Mouse (Mus musculus) liver, embryonic 12.5 days (tissue): ENCODE data around the gene Tulp3. TPM values are rescaled to one million over a fixed set of nuclear protein-coding genes. Genes with fewer than 3 reads are reported as not detected.

ENCODE experiments used
- polyA plus RNA-seq: library from polyadenylated mRNA; unstranded; fragments of >200 nt; fragmentation: Nextera tagmentation; extraction: Ambion mirVana; gene quantifications from 2 replicates; pipeline ENCODE4 v1.2.1, GENCODE M21; 2016

The Tulp3 gene
- polyA plus RNA-seq, 1 experiment from 2014 or later: 4.8 TPM

Other genes starting within 250 kb of the Tulp3 start
- gene Tspan9, start 212.3 kb downstream of the Tulp3 start, polyA plus RNA-seq: 23.3 and 26.4 TPM in 2 replicates
- 1.1 and 1.7 TPM in 2 replicates for gene Tead4, start 55.0 kb downstream of the Tulp3 start, polyA plus RNA-seq
- gene Rhno1, start 7.1 kb upstream of the Tulp3 start, polyA plus RNA-seq: 78.6 and 81.0 TPM in 2 replicates
- gene Foxm1, start 7.1 kb upstream of the Tulp3 start, polyA plus RNA-seq: 24.5 and 26.6 TPM in 2 replicates
- gene Tex52, start 19.6 kb upstream of the Tulp3 start, polyA plus RNA-seq: not detected in 2 replicates
- not detected in 2 replicates for gene Gm44596, start 19.7 kb upstream of the Tulp3 start, polyA plus RNA-seq
- 1.3 and 1.6 TPM in 2 replicates for gene Nrip2, start 43.4 kb upstream of the Tulp3 start, polyA plus RNA-seq
- gene Itfg2, start 69.1 kb upstream of the Tulp3 start, polyA plus RNA-seq: 18.5 and 20.3 TPM in 2 replicates
- gene Fkbp4, start 82.8 kb upstream of the Tulp3 start, polyA plus RNA-seq: 332 and 346 TPM in 2 replicates
- 38.6 and 46.3 TPM in 2 replicates for gene Pzp, start 170.9 kb upstream of the Tulp3 start, polyA plus RNA-seq
- 1.4 and 1.7 TPM in 2 replicates for gene A2ml1, start 225.8 kb upstream of the Tulp3 start, polyA plus RNA-seq